Mouse (Mus musculus): Measurements from ENCODE around the gene Pde4b.

GRCm38 (mm10) chr4:102618609-102619008, 531.3 kb downstream of the Pde4b start:
- TF ChIP-seq POLR2A (IDR thresholded peaks at IDR 0.05; ENCODE audit: control insufficient read depth, low read depth, low read length) (no peak), CTCF (IDR thresholded peaks at IDR 0.05; ENCODE audit: control insufficient read depth, insufficient read depth, insufficient replicate concordance, low read depth, low read length) (no peak)

Data from testis, adult 2 months (tissue).